Mouse (Mus musculus): Measurements from ENCODE around the gene Ccdc24.

GRCm38 (mm10) chr4:117887133-117887532, 14.8 kb upstream of the Ccdc24 start, which contains the start of gene Atp6v0b:
- no peak for TF ChIP-seq CTCF (IDR thresholded peaks at IDR 0.05; ENCODE audit: low read depth)
- no peak for TF ChIP-seq EP300 (optimal IDR thresholded peaks at IDR 0.05)
